Mouse (Mus musculus) MEL (cell line): ENCODE results near the gene AW549877. TPM values are rescaled to one million over a fixed set of nuclear protein-coding genes. Genes with fewer than 3 reads are reported as not detected.

Source experiments
- DNase-seq: peaks from one replicate; pipeline ENCODE4 v3.0.0; 2011; ENCODE audit warnings: low read depth, low spot score
- H3K27ac ChIP-seq: 2 replicates; pipeline ENCODE4 v1.5.1; 2012; ENCODE audit warnings: low read depth, mild to moderate bottlenecking, control low read depth, low read length, moderate library complexity; ENCODE audit not compliant: control insufficient read depth
- H3K27me3 ChIP-seq, 2 experiments: fragments of 150-350 bp in 1 of 2; sonication (generic) in 1 of 2; 2 replicates each; pipeline ENCODE4 v1.6.1; 2012; ENCODE audit warnings: low read length in 2 of 2, mild to moderate bottlenecking in 2 of 2, improper control_type of control experiment in 1 of 2, moderate library complexity in 1 of 2; ENCODE audit not compliant: insufficient read depth in 2 of 2, control insufficient read depth in 1 of 2
- H3K36me3 ChIP-seq, 2 experiments: 2 replicates each; pipeline ENCODE4 v1.6.1; 2012 to 2014; ENCODE audit warnings: low read length in 2 of 2, improper control_type of control experiment in 1 of 2, inconsistent platforms in 1 of 2, mild to moderate bottlenecking in 1 of 2; ENCODE audit not compliant: insufficient read depth in 2 of 2, control insufficient read depth in 1 of 2
- H3K4me1 ChIP-seq, 2 experiments: fragments of 150-350 bp in 1 of 2; sonication (generic) in 1 of 2; 2 replicates each; pipeline ENCODE4 v1.6.1; 2012; ENCODE audit warnings: low read length in 2 of 2, improper control_type of control experiment in 1 of 2, mild to moderate bottlenecking in 1 of 2; ENCODE audit not compliant: insufficient read depth in 2 of 2, control insufficient read depth in 1 of 2
- H3K4me3 ChIP-seq, 2 experiments: fragments of 150-350 bp in 1 of 2; sonication (generic) in 1 of 2; 2 replicates each; pipeline ENCODE4 v1.5.1; 2012; ENCODE audit warnings: low read depth in 2 of 2, low read length in 2 of 2, mild to moderate bottlenecking in 2 of 2, moderate library complexity in 2 of 2, control low read depth in 1 of 2, improper control_type of control experiment in 1 of 2; ENCODE audit not compliant: control insufficient read depth in 1 of 2, insufficient read depth in 1 of 2
- H3K79me2 ChIP-seq: 2 replicates; pipeline ENCODE4 v1.6.1; 2012; ENCODE audit warnings: mild to moderate bottlenecking, low read length, moderate library complexity; ENCODE audit not compliant: control insufficient read depth, poor library complexity, insufficient read depth
- H3K9ac ChIP-seq: 2 replicates; pipeline ENCODE4 v1.6.1; 2012; ENCODE audit warnings: low read depth, mild to moderate bottlenecking, control low read depth, low read length, moderate library complexity; ENCODE audit not compliant: control insufficient read depth, poor library complexity, severe bottlenecking
- H3K9me3 ChIP-seq: fragments of 150-350 bp; sonication (generic); replicated peaks from 2 replicates; pipeline ENCODE4 v1.6.1; 2012; ENCODE audit warnings: mild to moderate bottlenecking, low read length, improper control_type of control experiment, moderate library complexity; ENCODE audit not compliant: insufficient read depth
- CHD1 ChIP-seq: IDR thresholded peaks from 2 replicates; pipeline ENCODE4 v1.6.1; 2012; ENCODE audit warnings: low read depth, mild to moderate bottlenecking, inconsistent platforms, low read length, improper control_type of control experiment
- CHD2 ChIP-seq: IDR thresholded peaks from 2 replicates; pipeline ENCODE4 v1.6.1; 2011; ENCODE audit warnings: low read length, improper control_type of control experiment
- CTCF ChIP-seq, 3 experiments: IDR thresholded peaks in 2 of 3; conservative IDR thresholded peaks in 1 of 3; 2 replicates each; pipeline ENCODE4 v1.5.1; 2011 to 2012; ENCODE audit warnings: low read length in 3 of 3, low read depth in 2 of 3, mild to moderate bottlenecking in 2 of 3, improper control_type of control experiment in 1 of 3, inconsistent platforms in 1 of 3, mixed read lengths in 1 of 3, moderate library complexity in 1 of 3; ENCODE audit not compliant: control insufficient read depth in 1 of 3, insufficient read depth in 1 of 3, poor library complexity in 1 of 3, severe bottlenecking in 1 of 3
- E2F4 ChIP-seq: IDR thresholded peaks from 2 replicates; pipeline ENCODE4 v1.6.1; 2011; ENCODE audit warnings: low read depth, low read length, improper control_type of control experiment, borderline replicate concordance
- ELF1 ChIP-seq: IDR thresholded peaks from 2 replicates; pipeline ENCODE4 v1.6.1; 2014; ENCODE audit warnings: low read depth, mild to moderate bottlenecking, inconsistent platforms, low read length, improper control_type of control experiment, moderate library complexity
- EP300 ChIP-seq, 2 experiments: IDR thresholded peaks; 2 replicates each; pipeline ENCODE4 v1.6.1; 2011; ENCODE audit warnings: improper control_type of control experiment in 2 of 2, low read length in 2 of 2, low read depth in 1 of 2, mild to moderate bottlenecking in 1 of 2
- ETS1 ChIP-seq: IDR thresholded peaks from 2 replicates; pipeline ENCODE4 v1.6.1; 2012; ENCODE audit warnings: low read depth, mild to moderate bottlenecking, inconsistent platforms, low read length, improper control_type of control experiment, moderate library complexity
- GABPA ChIP-seq: IDR thresholded peaks from 2 replicates; pipeline ENCODE4 v1.6.1; 2012; ENCODE audit warnings: low read depth, mild to moderate bottlenecking, inconsistent platforms, low read length, improper control_type of control experiment, moderate library complexity
- HCFC1 ChIP-seq: IDR thresholded peaks from 2 replicates; pipeline ENCODE4 v1.6.1; 2012; ENCODE audit warnings: low read depth, mild to moderate bottlenecking, inconsistent platforms, low read length, improper control_type of control experiment, moderate library complexity
- KAT2A ChIP-seq: conservative IDR thresholded peaks from 2 replicates; pipeline ENCODE4 v1.6.1; 2012; ENCODE audit warnings: low read depth, low read length, improper control_type of control experiment, inconsistent platforms
- MAX ChIP-seq: IDR thresholded peaks from 2 replicates; pipeline ENCODE4 v1.6.1; 2011; ENCODE audit warnings: low read length, improper control_type of control experiment
- MYB ChIP-seq: IDR thresholded peaks from 2 replicates; pipeline ENCODE4 v1.6.1; 2011; ENCODE audit warnings: mild to moderate bottlenecking, low read depth, low read length, improper control_type of control experiment
- NELFE ChIP-seq: IDR thresholded peaks from 2 replicates; pipeline ENCODE4 v1.6.1; 2011; ENCODE audit warnings: low read depth, low read length, improper control_type of control experiment
- NRF1 ChIP-seq: IDR thresholded peaks from 2 replicates; pipeline ENCODE4 v1.6.1; 2014; ENCODE audit warnings: low read depth, mild to moderate bottlenecking, inconsistent platforms, low read length, improper control_type of control experiment, moderate library complexity; ENCODE audit not compliant: poor library complexity, insufficient read depth, severe bottlenecking
- POLR2A ChIP-seq, 2 experiments: IDR thresholded peaks; 2 replicates each; pipeline ENCODE4 v1.6.1; 2011 to 2012; ENCODE audit warnings: low read length in 2 of 2, mild to moderate bottlenecking in 2 of 2, control low read depth in 1 of 2, improper control_type of control experiment in 1 of 2, low read depth in 1 of 2, moderate library complexity in 1 of 2; ENCODE audit not compliant: control insufficient read depth in 1 of 2, insufficient read depth in 1 of 2, poor library complexity in 1 of 2
- POLR2AphosphoS2 ChIP-seq: IDR thresholded peaks from 2 replicates; pipeline ENCODE4 v1.6.1; 2011; ENCODE audit warnings: low read length, improper control_type of control experiment
- SIN3A ChIP-seq: IDR thresholded peaks from 2 replicates; pipeline ENCODE4 v1.6.1; 2012; ENCODE audit warnings: low read length, improper control_type of control experiment, inconsistent platforms
- SMC3 ChIP-seq: IDR thresholded peaks from 2 replicates; pipeline ENCODE4 v1.6.1; 2011; ENCODE audit warnings: low read depth, low read length, improper control_type of control experiment
- UBTF ChIP-seq: IDR thresholded peaks from 2 replicates; pipeline ENCODE4 v1.6.1; 2012; ENCODE audit warnings: low read depth, mild to moderate bottlenecking, inconsistent platforms, low read length, improper control_type of control experiment, moderate library complexity, borderline replicate concordance; ENCODE audit not compliant: insufficient read depth
- USF1 ChIP-seq: IDR thresholded peaks from 2 replicates; pipeline ENCODE4 v1.6.1; 2014; ENCODE audit warnings: low read depth, mild to moderate bottlenecking, inconsistent platforms, low read length, improper control_type of control experiment, moderate library complexity
- ZC3H11A ChIP-seq: IDR thresholded peaks from 2 replicates; pipeline ENCODE4 v1.6.1; 2012; ENCODE audit warnings: low read depth, mild to moderate bottlenecking, inconsistent platforms, low read length, improper control_type of control experiment
- ZKSCAN1 ChIP-seq: IDR thresholded peaks from 2 replicates; pipeline ENCODE4 v1.6.1; 2012; ENCODE audit warnings: low read depth, mild to moderate bottlenecking, inconsistent platforms, low read length, improper control_type of control experiment, moderate library complexity
- ZMIZ1 ChIP-seq: IDR thresholded peaks from 2 replicates; pipeline ENCODE4 v1.6.1; 2012; ENCODE audit warnings: low read depth, mild to moderate bottlenecking, inconsistent platforms, low read length, improper control_type of control experiment, moderate library complexity
- polyA plus RNA-seq, 2 experiments: library from polyadenylated mRNA; stranded (reverse) in 1 of 2; unstranded in 1 of 2; fragments of >175 nt in 1 of 2; fragments of >200 nt in 1 of 2; gene quantifications; 2 replicates each; pipeline versions ENCODE4 v1.2.1 to v1.2.4; 2012; ENCODE audit warnings: low replicate concordance in 2 of 2, low read depth in 1 of 2; ENCODE audit not compliant: insufficient read length in 2 of 2, insufficient read depth in 1 of 2, missing spikeins in 1 of 2
- total RNA-seq: library from RNA; depleted of rRNA; stranded (reverse); fragments of 300-350 nt; gene quantifications from 2 replicates; pipeline ENCODE4 v1.2.3, GENCODE M21; 2012

AW549877 gene
- total and polyA plus RNA-seq, 3 experiments = 5.0 to 13.5 TPM; not detected in 1

- no peak for DNase-seq
- no peaks in the 10 kb centered on the region for H3K27me3 ChIP-seq
- TF ChIP-seq POLR2AphosphoS2 (no peak), KAT2A (no peak), GABPA (no peak), ZC3H11A (no peak), SMC3 (no peak), MAX (no peak), SIN3A (no peak), UBTF (no peak), CHD2 (no peak), CHD1 (no peak), CTCF (IDR thresholded peaks at IDR 0.05 in 2 of 3, conservative IDR thresholded peaks at IDR 0.05 in 1 of 3; ENCODE audit: control insufficient read depth in 1 of 3, insufficient read depth in 1 of 3, low read depth in 2 of 3, low read length in 3 of 3, poor library complexity in 1 of 3, severe bottlenecking in 1 of 3) (no peak)
- TF ChIP-seq, all 39 proteins: peak for 0
- Histone ChIP-seq H3K4me3 (no peak overlapping the region), H3K79me2 (no peaks in the 10 kb centered on the region; the same call in 1 of the 2 replicates), H3K4me1 (peaks cover 0 to 3% of the 10 kb centered on the region in 2 experiments; a peak in 1 of 4 replicates), H3K36me3 (peaks cover 0 to 6% of the 10 kb centered on the region in 2 experiments; a peak in 2 of 4 replicates), H3K27ac (no peak overlapping the region), H3K9me3 (no peaks in the 10 kb centered on the region), H3K9ac (no peak overlapping the region)
These were observed 5.0 kb upstream of the AW549877 start for GRCm38 (mm10) chr15:4000536-4000935.

GRCm38 (mm10) chr15:3999144-3999543 is 3.6 kb upstream of the AW549877 start:
- Histone ChIP-seq H3K27me3 (no peaks in the 10 kb centered on the region), H3K4me1 (peaks cover 2 to 3% of the 10 kb centered on the region in 2 experiments; a peak in 2 of 4 replicates), H3K9ac (no peak overlapping the region), H3K79me2 (peaks cover 4% of the 10 kb centered on the region; the same call in 1 of the 2 replicates), H3K27ac (no peak overlapping the region), H3K9me3 (no peaks in the 10 kb centered on the region), H3K4me3 (no peak overlapping the region), H3K36me3 (peaks cover 0 to 10% of the 10 kb centered on the region in 2 experiments; a peak in 2 of 4 replicates)
- TF ChIP-seq KAT2A (no peak), ELF1 (peak; percentile 13; the same call in 1 of the 2 replicates)
- peak; percentile 37 for DNase-seq

GRCm38 (mm10) chr15:3996267-3997010 is 895 bp upstream of the AW549877 start:
- Histone ChIP-seq H3K9ac (peak overlapping the region; percentile 80), H3K27me3 (no peaks in the 10 kb centered on the region), H3K36me3 (peaks cover 0 to 16% of the 10 kb centered on the region in 2 experiments; a peak in 2 of 4 replicates), H3K4me3 (peak overlapping the region; percentile 69 to 79), H3K79me2 (peaks cover 10% of the 10 kb centered on the region), H3K4me1 (peaks cover 2 to 5% of the 10 kb centered on the region in 2 experiments; a peak in 2 of 4 replicates), H3K9me3 (no peaks in the 10 kb centered on the region), H3K27ac (peak overlapping the region; percentile 97)
- no peak for DNase-seq
- TF ChIP-seq NRF1 (no peak), CHD1 (0 out of 2 replicates have a peak, but pooled peaks have one; percentile 45), E2F4 (no peak), NELFE (no peak; the same call in 1 of the 2 replicates), ZKSCAN1 (no peak), EP300 (IDR thresholded peaks at IDR 0.05; ENCODE audit: low read depth in 1 of 2, low read length in 2 of 2) (no peak), USF1 (no peak), MAX (no peak), ELF1 (peak; percentile 60; the same call in 1 of the 2 replicates), MYB (no peak), HCFC1 (no peak), ZMIZ1 (peak; percentile 38; the same call in 1 of the 2 replicates), GABPA (no peak), POLR2A (IDR thresholded peaks at IDR 0.05; ENCODE audit: control insufficient read depth in 1 of 2, insufficient read depth in 1 of 2, low read depth in 1 of 2, low read length in 2 of 2, poor library complexity in 1 of 2) (peak in 1 of 2 experiments; percentile 66; a peak in 1 of 4 replicates), CTCF (IDR thresholded peaks at IDR 0.05 in 2 of 3, conservative IDR thresholded peaks at IDR 0.05 in 1 of 3; ENCODE audit: control insufficient read depth in 1 of 3, insufficient read depth in 1 of 3, low read depth in 2 of 3, low read length in 3 of 3, poor library complexity in 1 of 3, severe bottlenecking in 1 of 3) (no peak), ETS1 (no peak)
